Mouse (Mus musculus): ENCODE measurements around the gene Ppp1r12a. TPM values are rescaled to one million over a fixed set of nuclear protein-coding genes. Genes with fewer than 3 reads are reported as not detected.

Gene Ppp1r12a
- polyA plus RNA-seq, 1 experiment from 2014 or later, result 83.3 TPM

DNA sequence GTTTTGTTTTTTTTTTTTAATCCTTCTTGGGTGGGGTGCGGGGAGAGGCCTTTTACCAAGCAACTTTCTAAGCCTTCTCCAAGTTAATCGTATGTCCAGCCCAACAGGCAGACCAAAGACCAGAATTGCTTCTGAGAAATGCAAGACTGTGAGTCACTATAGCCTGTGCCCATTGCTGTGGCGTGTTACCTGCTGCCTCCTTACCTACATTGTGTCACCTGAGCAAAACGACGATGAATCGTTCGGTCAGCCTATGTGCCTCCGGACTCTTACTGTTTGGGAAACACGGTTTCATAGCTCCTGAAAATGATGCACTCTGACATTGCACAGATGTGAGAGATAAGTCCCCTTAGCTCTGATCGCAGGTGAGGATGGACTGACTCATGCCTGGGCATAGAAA is 169.0 kb downstream of the Ppp1r12a start:
- DNase-seq (ENCODE audit: low spot score), result no peak

DNA sequence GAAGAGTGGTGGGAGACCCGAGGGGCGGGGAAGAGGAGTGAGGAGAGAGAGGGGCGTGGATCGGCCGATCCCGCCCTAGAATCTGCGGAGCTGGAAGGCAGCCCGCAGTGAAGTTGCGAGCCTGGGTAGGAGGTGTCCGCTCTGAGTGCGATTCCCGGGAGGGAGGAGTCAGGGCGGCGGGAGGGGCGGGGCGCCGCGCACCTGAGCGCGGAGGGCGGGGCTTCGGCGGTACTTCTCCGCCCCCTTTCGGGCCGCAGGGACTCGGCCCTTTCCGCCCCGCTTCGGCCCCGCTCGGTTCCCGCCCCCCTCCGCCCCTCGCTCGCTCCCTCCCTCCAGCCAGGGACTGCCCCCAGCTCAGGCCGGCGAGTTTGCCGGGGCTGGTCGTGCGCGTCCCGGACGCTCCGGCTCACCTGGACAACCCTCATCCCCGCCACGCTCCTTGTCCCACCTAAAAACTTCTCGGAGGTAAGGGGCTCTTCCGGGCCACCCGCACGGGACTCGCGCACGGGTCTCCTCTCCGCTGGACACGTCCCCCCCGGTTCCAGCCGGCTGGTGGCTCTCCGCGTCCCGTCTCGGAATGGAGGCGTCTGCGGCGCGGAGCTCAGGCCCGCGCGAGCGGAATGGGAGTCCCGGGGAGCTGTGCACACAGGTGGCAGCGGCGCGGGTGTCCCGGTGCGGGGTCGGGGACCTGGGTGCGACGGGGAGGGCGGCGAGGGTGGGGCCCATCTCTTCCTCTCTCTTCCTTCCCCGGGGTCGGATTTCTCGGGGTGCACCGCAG is 170.0 kb downstream of the Ppp1r12a start, which contains the start of gene Pawr:
Gene Pawr, plus strand, starts transcription at position 338 of the 778 bp plus-strand sequence.
- peak; percentile 31 for DNase-seq (ENCODE audit: low spot score)

DNA sequence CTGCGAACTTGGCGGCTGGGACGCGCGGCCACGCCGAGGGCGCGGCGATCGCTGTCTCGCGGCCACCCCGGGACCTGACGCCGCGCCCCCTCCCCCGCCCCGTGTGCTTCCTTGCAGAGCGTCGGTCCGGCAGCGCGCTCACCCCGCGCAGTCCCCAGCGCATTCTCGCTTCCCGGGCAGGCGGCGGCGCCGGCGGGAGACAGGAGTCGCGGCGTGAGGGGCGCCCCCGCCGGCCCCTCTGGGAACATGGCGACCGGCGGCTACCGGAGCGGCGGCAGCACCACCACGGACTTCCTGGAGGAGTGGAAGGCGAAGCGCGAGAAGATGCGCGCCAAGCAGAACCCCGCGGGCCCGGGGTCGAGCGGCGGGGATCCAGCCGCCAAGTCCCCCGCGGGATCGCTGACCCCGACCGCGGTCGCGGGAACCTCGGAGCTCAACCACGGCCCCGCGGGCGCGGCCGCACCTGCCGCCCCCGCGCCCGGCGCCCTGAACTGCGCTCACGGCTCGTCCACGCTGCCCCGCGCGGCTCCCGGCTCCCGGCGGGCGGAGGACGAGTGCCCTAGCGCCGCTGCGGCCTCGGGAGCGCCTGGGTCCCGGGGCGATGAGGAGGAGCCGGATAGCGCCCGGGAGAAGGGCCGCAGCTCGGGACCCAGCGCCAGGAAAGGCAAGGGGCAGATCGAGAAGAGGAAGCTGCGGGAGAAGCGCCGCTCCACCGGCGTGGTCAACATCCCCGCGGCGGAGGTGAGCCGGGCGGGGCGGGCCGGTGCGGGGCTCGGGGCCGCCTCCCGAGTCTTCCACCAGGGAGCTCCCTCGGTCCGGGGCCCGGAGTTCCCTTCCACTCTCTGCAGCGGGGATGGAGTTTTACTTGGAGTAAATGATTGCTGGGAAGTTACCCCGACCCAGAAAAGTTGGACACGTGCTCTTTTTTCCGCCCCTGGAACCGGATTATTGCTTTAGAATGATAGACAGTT is 170.9 kb downstream of the Ppp1r12a start:
- DNase-seq (ENCODE audit: low spot score), result peak; percentile 5

DNA sequence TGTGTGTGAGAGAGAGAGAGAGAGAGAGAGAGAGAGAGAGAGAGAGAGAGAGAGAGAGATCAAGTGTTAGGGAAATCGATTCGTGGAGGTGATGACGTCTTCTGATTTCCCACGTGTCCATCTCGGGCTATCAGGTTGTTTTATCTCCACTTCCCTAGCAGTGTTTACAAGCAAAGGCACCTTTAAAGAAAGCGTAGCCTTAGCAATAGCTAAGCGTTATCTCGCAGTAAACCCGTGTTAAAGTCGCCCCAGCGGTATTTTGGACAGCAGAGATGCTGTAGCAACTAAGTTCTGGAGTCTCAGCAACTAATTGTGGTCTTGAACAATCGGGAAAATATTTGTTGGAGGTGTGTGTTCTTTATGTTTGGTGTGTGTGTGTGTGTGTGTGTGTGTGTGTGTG is 171.6 kb downstream of the Ppp1r12a start:
- no peak for DNase-seq (ENCODE audit: low spot score)

Other genes starting within 250 kb of the Ppp1r12a start
- gene Pawr, start 169.9 kb downstream of the Ppp1r12a start, polyA plus RNA-seq (2015; fragmentation: Nextera tagmentation; extraction: Ambion mirVana), result 3.3 and 4.0 TPM in 2 replicates